8 mouse cellular contexts compared by ENCODE assay signal in the genomic region with DNA sequence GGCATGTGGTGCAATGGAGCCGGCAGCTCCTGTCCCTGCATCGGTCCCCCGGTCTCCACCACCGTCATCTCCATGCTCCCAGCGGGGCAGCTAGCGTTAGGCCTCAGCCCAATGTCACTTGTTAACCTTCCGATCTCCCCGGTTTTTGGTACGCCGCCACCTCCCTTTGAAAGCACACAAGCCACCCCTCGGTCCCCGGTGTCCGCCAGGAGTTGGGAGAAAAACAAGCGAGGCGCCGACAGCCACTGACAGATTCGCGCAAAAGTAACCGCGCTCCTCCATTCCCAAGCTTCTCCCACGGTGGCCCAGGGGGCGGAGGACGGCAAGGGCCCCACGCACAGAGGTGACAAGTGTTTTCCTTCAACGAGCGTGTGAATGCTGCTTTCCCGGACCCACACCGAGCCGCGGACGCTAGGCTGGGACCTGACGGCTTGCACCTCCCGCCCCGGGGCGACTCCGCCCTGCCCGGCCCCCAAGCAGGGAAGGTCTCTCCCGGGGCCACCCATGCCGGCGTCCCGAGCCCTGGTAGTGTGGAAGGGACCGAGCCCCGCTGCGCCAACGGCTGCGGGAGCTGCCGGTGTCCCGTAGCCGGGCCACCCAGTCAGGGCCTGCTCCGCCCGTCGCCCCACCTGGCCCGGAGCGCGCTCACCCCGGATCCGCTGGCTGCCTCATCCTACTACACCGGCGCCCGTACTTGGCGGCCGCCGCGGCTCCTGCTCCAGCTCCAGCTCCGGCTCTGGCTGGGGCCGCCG. TPM values are rescaled to one million over a fixed set of nuclear protein-coding genes. Genes with fewer than 3 reads are reported as not detected.
DNase-seq lines count a peak whose midpoint lies in the region; ATAC-seq lines count a peak whose summit lies in the region.

No protein-coding gene starts in this region.

- peak; percentile 47 for ATAC-seq in inflammation-experienced regulatory T-cells, adult 6 months

- H3K4me1 ChIP-seq in limb, embryonic 10.5 days = peaks cover 25% of the 10 kb centered on the region
- H3K4me1 ChIP-seq in midbrain, embryonic 10.5 days = peaks cover 25% of the 10 kb centered on the region

- peak overlapping the region; percentile 74 for H3K4me3 ChIP-seq in limb, embryonic 10.5 days
- H3K4me3 ChIP-seq in midbrain, embryonic 10.5 days = peak overlapping the region; percentile 94

- H3K9me3 ChIP-seq in limb, embryonic 10.5 days (replicated peaks) = no peaks in the 10 kb centered on the region
- H3K9me3 ChIP-seq in midbrain, embryonic 10.5 days (replicated peaks) = no peaks in the 10 kb centered on the region

- under 1% methylated on average over 67 of the region's 67 CpGs for WGBS in limb, embryonic 10.5 days
- WGBS in midbrain, embryonic 10.5 days = under 1% methylated on average over 65 of the region's 67 CpGs

- peaks cover 8% of the 10 kb centered on the region for H3K27me3 ChIP-seq in limb, embryonic 10.5 days (ENCODE audit: low read depth, poor library complexity, severe bottlenecking)
- peaks cover 13% of the 10 kb centered on the region for H3K27me3 ChIP-seq in midbrain, embryonic 10.5 days (ENCODE audit: low read depth, poor library complexity, severe bottlenecking)

- peak overlapping the region; percentile 87 for H3K27ac ChIP-seq in limb, embryonic 10.5 days
- peak overlapping the region; percentile 77 for H3K27ac ChIP-seq in midbrain, embryonic 10.5 days (replicated peaks)

- H3K36me3 ChIP-seq in limb, embryonic 10.5 days = no peaks in the 10 kb centered on the region
- H3K36me3 ChIP-seq in midbrain, embryonic 10.5 days = no peaks in the 10 kb centered on the region

- peak; percentile 48 for DNase-seq in 416B (ENCODE audit: low read depth)
- peak; percentile 43 to 46 for DNase-seq in adrenal gland, adult 18-20 months (ENCODE audit: low spot score in 2 of 2)
- DNase-seq in embryo, embryonic 10 days (ENCODE audit: low spot score) = peak; percentile 50
- DNase-seq in gastrocnemius, postnatal 10 days = peak; percentile 44
- DNase-seq in limb, embryonic 10.5 days (ENCODE audit: low spot score) = peak; percentile 67
- DNase-seq in midbrain, embryonic 10.5 days (ENCODE audit: low spot score) = no peak
- peak; percentile 18 to 63 for DNase-seq in spleen, postnatal 36 days (ENCODE audit: low spot score in 2 of 2)

RNA-seq across cellular contexts. Expression of a gene that starts 0.8 kb away (rescaled TPM):
- total RNA-seq in adrenal gland, adult 18-20 months (2021) = 10 to 100 TPM; 52.1 to 54.2 TPM
- total RNA-seq in gastrocnemius, postnatal 10 days (2021) = 10 to 100 TPM; 22.1 to 24.1 TPM
- 10 to 100 TPM; 19.4 to 24.0 (median 23.4) TPM for polyA plus RNA-seq in inflammation-experienced regulatory T-cells, adult 6 months (2017; shearing (Covaris generic))
- 6.9 and 7.2 TPM in 2 replicates for polyA plus RNA-seq in limb, embryonic 10.5 days (2016; fragmentation: Nextera tagmentation; extraction: Ambion mirVana)
- polyA plus RNA-seq in midbrain, embryonic 10.5 days (2016; fragmentation: Nextera tagmentation; extraction: Ambion mirVana) = 5.6 and 7.5 TPM in 2 replicates
